Mouse (Mus musculus) left cerebral cortex, adult 18-20 months (tissue): Measurements from ENCODE around the gene Nipa1. TPM values are rescaled to one million over a fixed set of nuclear protein-coding genes. Genes with fewer than 3 reads are reported as not detected.

Experiments used
- DNase-seq, 2 experiments: peaks; one replicate each; pipeline ENCODE4 v3.0.0; 2021 to 2022; ENCODE audit warnings: low spot score in 2 of 2, mixed read lengths in 1 of 2
- total RNA-seq, 2 experiments: library from RNA; stranded (reverse); gene quantifications; 2 replicates each; pipeline ENCODE4 v1.2.3; 2021

Gene Nipa1
- total RNA-seq, 2 experiments from 2014 or later = 61.8 to 64.3 TPM

DNA sequence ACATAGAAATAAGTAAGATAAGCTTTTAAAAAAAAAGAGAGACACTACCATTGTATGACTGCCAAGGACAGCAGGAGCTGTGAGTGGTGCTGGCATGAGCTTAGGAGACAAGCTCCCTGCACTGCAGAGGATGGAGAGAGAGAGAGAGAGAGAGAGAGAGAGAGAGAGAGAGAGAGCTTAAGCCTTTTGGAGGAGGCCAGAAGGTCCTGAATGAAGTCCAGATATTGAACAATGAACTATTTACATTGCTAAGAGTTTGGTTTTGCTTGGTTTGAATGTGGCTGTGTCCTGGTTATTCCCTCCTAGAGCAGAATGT is 8.8 kb downstream of the Nipa1 start:
- no peak for DNase-seq

- DNase-seq = no peak
Observed at GRCm38 (mm10) chr7:56010318-56011017, 9.3 kb downstream of the Nipa1 start.

DNA sequence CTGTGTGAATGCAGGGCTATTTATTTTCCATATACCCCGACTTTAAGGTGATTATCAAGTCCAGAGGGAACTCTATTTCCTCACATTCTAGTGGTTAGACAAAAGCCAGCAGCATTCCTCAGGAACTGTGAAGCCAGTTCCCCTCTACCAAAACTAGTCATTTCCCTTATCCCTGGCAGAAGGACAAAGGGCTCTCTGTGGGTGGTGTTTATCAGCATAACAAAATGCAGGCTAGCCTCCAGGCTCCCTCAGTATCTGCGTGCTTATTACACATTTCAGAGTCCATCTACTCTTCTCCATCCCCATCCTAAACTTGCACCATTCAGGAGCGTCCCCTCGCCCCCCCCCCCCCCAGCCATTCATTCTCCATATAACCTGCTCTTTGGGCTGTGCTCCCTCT is 20.8 kb downstream of the Nipa1 start:
- DNase-seq = no peak

GRCm38 (mm10) chr7:55995013-55995412 is 24.7 kb downstream of the Nipa1 start:
- DNase-seq = peak in 1 of 2 experiments; percentile 43

GRCm38 (mm10) chr7:55991858-55992257 is 27.9 kb downstream of the Nipa1 start:
- no peak for DNase-seq

- no peak for DNase-seq
Observed at GRCm38 (mm10) chr7:55991129-55991528, 28.6 kb downstream of the Nipa1 start.

DNA sequence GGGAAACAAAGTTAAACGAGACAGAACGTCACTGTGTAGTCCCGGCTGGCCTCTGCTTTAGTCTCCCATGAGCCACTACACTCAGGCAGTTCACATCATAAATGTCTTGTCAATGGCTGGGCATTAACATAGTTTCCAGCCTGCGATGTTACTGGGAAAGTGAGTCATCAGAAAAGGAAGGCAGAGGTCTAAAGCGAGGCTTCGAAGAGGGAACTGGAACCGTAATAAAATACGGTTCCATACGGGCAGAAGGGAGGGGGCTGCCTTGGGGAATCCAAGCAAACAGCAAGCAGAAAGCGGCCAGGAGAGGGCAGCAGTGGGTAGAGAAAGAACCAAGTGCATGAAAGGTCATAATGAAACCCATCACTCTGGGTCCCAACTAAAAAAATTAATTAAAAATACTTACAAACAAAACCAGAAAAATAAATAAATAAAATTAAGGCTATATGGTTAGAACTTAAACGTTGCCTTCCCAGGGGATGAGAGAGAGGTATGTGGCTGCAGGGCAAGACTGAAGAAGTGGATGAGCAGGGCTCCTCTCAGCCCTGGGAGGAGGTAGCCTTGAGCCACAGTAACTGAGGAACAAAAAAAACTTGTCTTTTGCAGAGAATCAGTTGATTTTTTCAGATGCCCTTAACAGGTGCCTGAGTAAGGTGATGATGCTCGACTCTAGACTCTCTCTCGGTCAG is 33.1 kb downstream of the Nipa1 start:
- peak; percentile 74 to 87 for DNase-seq

DNA sequence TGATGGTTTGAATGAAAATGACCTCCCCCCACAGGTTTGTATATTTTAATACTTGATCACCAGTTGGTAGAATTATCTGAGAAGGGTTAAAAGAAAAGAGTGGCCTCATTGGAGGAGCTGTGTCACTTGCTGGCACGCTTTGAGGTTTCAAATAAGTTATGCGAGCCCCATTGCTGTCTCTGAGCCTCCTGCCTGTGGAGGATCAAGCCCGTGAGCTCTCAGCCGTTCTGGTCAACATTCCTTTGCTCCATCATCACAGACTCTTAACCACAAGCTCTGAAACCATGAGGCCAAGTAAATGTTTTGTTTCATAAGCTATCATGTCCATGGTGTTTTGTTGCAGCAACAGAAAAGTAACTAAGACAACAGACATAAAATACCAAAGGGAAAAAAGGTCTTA is 35.0 kb downstream of the Nipa1 start:
- no peak for DNase-seq

DNA sequence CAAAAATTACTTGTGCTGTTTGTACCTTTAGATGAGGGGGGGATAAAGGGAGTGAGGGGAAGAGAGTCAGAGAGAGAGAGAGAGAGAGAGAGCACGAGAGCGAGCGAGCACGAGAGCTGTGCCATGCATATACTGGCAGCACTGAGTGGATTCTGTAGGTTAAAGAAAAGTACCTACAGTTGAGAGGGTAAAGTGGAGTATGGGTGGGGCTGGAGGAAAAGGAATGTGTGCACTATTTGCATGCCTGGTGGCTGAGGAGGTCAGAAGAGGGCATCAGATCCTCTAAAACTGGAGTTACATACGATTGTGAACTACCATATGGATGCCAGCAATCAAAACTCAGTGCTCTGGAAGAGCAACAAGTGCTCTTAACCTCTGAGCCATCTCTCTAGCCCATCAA is 36.6 kb downstream of the Nipa1 start:
- DNase-seq = no peak

DNA sequence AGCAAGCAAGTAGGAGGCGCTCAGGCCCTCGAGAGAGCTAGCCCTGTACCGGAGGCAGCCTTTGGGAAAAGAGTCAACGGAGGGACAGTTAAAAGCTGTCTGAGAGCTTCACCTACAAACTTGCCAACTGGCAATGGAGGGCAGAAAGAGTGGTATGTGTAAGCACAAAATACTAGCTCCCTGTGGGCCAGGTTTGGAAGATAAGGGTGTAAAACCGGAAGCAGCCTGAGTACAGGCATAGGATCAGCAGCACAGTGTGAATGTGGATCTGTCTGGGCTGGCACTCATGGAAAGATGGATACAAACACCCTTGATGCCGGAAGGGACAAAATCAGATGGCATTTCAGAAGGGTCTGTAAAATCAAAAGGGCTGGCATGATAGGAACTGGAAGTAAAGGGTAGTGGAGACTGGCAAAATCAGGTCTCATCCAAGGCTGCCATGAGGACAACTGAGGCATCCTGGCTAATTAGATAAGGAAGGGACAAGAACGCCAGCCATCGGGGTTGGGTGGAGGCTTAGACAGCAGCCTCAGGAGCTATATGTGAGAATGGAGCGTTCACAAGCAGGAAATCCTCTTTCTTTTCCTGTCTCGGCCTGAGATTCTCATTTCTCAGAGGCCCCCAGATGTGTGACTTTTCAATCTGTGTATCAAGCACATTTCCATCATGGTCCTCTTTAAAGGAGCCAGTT is 37.6 kb downstream of the Nipa1 start:
- no peak for DNase-seq

DNA sequence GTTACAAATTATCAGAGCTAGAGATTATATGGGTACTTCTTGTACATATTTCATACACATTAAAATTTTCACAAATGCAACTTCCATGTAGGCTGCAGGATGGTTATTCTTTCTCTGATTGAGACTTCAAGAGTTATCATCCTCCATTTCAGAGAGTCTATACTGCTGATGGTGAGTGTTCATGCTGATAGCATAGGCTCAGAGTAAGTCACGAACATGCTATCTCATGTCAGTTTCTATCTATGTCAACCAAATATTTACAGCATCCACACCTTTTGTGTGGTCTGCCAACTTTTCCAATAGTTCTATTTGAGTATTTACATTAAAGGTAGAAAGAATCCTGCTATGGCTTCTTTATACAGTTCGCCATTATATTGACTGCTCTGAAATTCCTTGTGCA is 38.2 kb downstream of the Nipa1 start:
- no peak for DNase-seq

GRCm38 (mm10) chr7:55974429-55974828 is 45.3 kb downstream of the Nipa1 start:
- no peak for DNase-seq

DNA sequence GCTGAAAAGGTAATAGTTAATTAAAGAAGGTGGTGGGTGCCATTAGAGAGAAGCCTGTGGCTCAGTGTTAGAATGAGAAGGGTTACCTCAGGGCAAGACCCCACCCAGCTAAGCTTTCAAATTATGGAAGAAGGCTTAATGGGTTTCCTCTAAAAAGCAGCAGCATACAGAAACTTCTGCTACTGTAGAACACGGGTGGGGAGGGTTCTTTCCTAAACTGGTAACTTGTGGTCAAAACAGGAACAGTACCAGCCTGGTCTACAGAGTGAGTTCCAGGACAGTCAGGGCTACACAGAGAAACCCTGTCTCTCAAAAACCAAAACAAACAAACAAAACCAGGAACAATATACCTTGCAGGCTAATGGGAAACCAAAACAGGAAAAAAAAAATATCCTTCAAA is 50.3 kb downstream of the Nipa1 start:
- DNase-seq = no peak

GRCm38 (mm10) chr7:55968258-55968901 is 51.4 kb downstream of the Nipa1 start:
- peak; percentile 36 to 55 for DNase-seq

GRCm38 (mm10) chr7:55966866-55967460 is 52.8 kb downstream of the Nipa1 start:
- DNase-seq = no peak

- peak; percentile 96 for DNase-seq
Observed at GRCm38 (mm10) chr7:55962004-55962908, 57.5 kb downstream of the Nipa1 start, which contains the start of gene Nipa2. Gene Nipa2, minus strand, starts transcription at chr7:55962476.

GRCm38 (mm10) chr7:55960506-55960905 is 59.2 kb downstream of the Nipa1 start:
- DNase-seq = no peak

GRCm38 (mm10) chr7:55959801-55960200 is 60.0 kb downstream of the Nipa1 start:
- no peak for DNase-seq

DNA sequence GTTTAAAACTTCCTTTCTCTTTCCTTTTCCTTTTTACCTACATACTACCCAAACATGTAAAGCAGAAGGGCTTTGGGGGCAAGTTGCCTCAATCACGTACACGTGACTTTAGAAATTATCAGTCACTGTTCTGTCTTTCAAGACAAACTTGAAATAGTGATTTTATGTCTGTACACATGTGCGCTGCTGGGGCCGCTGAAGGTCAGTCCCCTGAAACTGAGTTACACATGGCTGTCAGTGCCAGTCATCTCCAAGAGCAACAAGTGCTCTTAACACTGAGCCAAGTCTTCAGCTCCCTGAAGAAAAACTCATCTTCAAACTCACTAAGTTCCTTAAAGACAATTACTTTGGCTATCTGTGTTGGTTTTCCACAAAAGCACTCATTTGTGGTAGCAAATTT is 61.8 kb downstream of the Nipa1 start:
- no peak for DNase-seq

DNA sequence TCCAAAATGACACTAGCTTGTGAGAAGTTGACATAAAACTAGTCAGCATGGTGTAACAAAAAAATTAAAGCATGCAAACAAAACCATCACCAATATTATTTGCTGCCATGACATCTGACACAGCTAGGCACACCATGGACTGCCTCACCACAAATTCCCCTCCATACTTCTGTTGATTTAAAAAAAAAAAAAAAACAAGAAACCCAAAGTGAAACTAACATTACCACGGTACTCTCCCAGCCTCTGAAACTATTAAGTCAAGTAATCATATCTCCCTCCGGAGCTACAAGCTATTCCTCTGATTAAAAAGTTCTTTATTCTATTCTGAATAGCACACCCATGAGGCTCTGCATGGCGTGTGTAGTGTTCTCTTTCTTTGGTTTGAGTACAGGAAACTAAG is 62.6 kb downstream of the Nipa1 start:
- no peak for DNase-seq
